Mouse (Mus musculus) ES-E14 (cell line): ENCODE results near the gene Prpf19.

Experiments used
- CHD2 ChIP-seq: IDR thresholded peaks from 2 replicates; pipeline ENCODE4 v1.6.1; 2014; ENCODE audit warnings: mild to moderate bottlenecking, low read depth, low read length, inconsistent platforms
- HCFC1 ChIP-seq: IDR thresholded peaks from 2 replicates; pipeline ENCODE4 v1.6.1; 2012; ENCODE audit warnings: low read length, inconsistent platforms, borderline replicate concordance; ENCODE audit not compliant: insufficient read depth
- ZC3H11A ChIP-seq: IDR thresholded peaks from 2 replicates; pipeline ENCODE4 v1.6.1; 2012; ENCODE audit warnings: low read depth, mild to moderate bottlenecking, inconsistent platforms, low read length, borderline replicate concordance

- TF ChIP-seq CHD2 = no peak
- no peak for TF ChIP-seq ZC3H11A
- peak; percentile 99 for TF ChIP-seq HCFC1
These were observed at the start of gene Prpf19 for GRCm38 (mm10) chr19:10895016-10895528.
